Mouse (Mus musculus): Measurements from ENCODE around the gene Tiam1.

Tiam1 gene

GRCm38 (mm10) chr16:89993991-89994825, 149.4 kb downstream of the Tiam1 start:
- DNase-seq (ENCODE audit: low read depth), result peak; percentile 25

- DNase-seq (ENCODE audit: low read depth), result no peak
Observed at GRCm38 (mm10) chr16:89993506-89993905, 150.1 kb downstream of the Tiam1 start.

- DNase-seq (ENCODE audit: low read depth), result no peak
Observed at GRCm38 (mm10) chr16:89991701-89992152, 151.8 kb downstream of the Tiam1 start.

GRCm38 (mm10) chr16:89990288-89990955, 153.1 kb downstream of the Tiam1 start:
- DNase-seq (ENCODE audit: low read depth), result no peak

GRCm38 (mm10) chr16:89989816-89990215, 153.8 kb downstream of the Tiam1 start:
- DNase-seq (ENCODE audit: low read depth), result no peak

- peak; percentile 53 for DNase-seq (ENCODE audit: low read depth)
Observed at GRCm38 (mm10) chr16:89986672-89987362, 156.8 kb downstream of the Tiam1 start.

GRCm38 (mm10) chr16:89985702-89986481, 157.7 kb downstream of the Tiam1 start:
- DNase-seq (ENCODE audit: low read depth), result peak; percentile 72

- DNase-seq (ENCODE audit: low read depth), result no peak
Observed at GRCm38 (mm10) chr16:89980075-89980744, 163.4 kb downstream of the Tiam1 start.

GRCm38 (mm10) chr16:89975441-89975840, 168.1 kb downstream of the Tiam1 start:
- no peak for DNase-seq (ENCODE audit: low read depth)

GRCm38 (mm10) chr16:89973814-89974712, 169.5 kb downstream of the Tiam1 start:
- DNase-seq (ENCODE audit: low read depth), result peak; percentile 47

- DNase-seq (ENCODE audit: low read depth), result peak; percentile 83
Observed at GRCm38 (mm10) chr16:89972854-89973487, 170.6 kb downstream of the Tiam1 start.

GRCm38 (mm10) chr16:89972018-89972417, 171.6 kb downstream of the Tiam1 start:
- no peak for DNase-seq (ENCODE audit: low read depth)

GRCm38 (mm10) chr16:89968058-89968457, 175.5 kb downstream of the Tiam1 start:
- no peak for DNase-seq (ENCODE audit: low read depth)

GRCm38 (mm10) chr16:89962876-89963275, 180.7 kb downstream of the Tiam1 start:
- DNase-seq (ENCODE audit: low read depth), result no peak

- DNase-seq (ENCODE audit: low read depth), result no peak
Observed at GRCm38 (mm10) chr16:89960904-89961303, 182.7 kb downstream of the Tiam1 start.

- DNase-seq (ENCODE audit: low read depth), result peak; percentile 20
Observed at GRCm38 (mm10) chr16:89960186-89960878, 183.2 kb downstream of the Tiam1 start.

- no peak for DNase-seq (ENCODE audit: low read depth)
Observed at GRCm38 (mm10) chr16:89958982-89959381, 184.6 kb downstream of the Tiam1 start.

GRCm38 (mm10) chr16:89958030-89958429, 185.5 kb downstream of the Tiam1 start:
- DNase-seq (ENCODE audit: low read depth), result no peak

GRCm38 (mm10) chr16:89954525-89954924, 189.0 kb downstream of the Tiam1 start:
- DNase-seq (ENCODE audit: low read depth), result no peak
